Mouse (Mus musculus) embryonic facial prominence, embryonic 10.5 days (tissue): Measurements from ENCODE around the gene Gigyf1. TPM values are rescaled to one million over a fixed set of nuclear protein-coding genes. Genes with fewer than 3 reads are reported as not detected.

Experiments used
- DNase-seq: peaks from one replicate; pipeline ENCODE4 v3.0.0-alpha.2; 2017; ENCODE audit warnings: low spot score
- H3K27ac ChIP-seq: fragments of 300-500 bp; sonication (generic); replicated peaks from 2 replicates; pipeline ENCODE4 v1.5.1; 2016; ENCODE audit warnings: mild to moderate bottlenecking
- H3K27me3 ChIP-seq: fragments of 300-500 bp; sonication (generic); replicated peaks from 2 replicates; pipeline ENCODE4 v1.6.1; 2016; ENCODE audit warnings: low read depth, mild to moderate bottlenecking; ENCODE audit not compliant: poor library complexity, severe bottlenecking
- H3K36me3 ChIP-seq: fragments of 300-500 bp; sonication (generic); replicated peaks from 2 replicates; pipeline ENCODE4 v1.6.1; 2016; ENCODE audit warnings: mild to moderate bottlenecking, moderate library complexity
- H3K4me1 ChIP-seq: fragments of 300-500 bp; sonication (generic); 2 replicates; pipeline ENCODE4 v1.6.1; 2016
- H3K4me3 ChIP-seq: fragments of 300-500 bp; sonication (generic); 2 replicates; pipeline ENCODE4 v1.5.1; 2016; ENCODE audit warnings: mild to moderate bottlenecking, moderate library complexity
- H3K9me3 ChIP-seq: fragments of 300-500 bp; sonication (generic); 2 replicates; pipeline ENCODE4 v1.6.1; 2016; ENCODE audit warnings: mild to moderate bottlenecking
- WGBS: fragments of 180-500 bp; shearing (Covaris S2); methylation state at CpG from one replicate; pipeline ENCODE4 v1.1.7; 2016; 5-methylcytosine and 5-hydroxymethylcytosine counted together
- polyA plus RNA-seq: library from polyadenylated mRNA; unstranded; fragments of >200 nt; fragmentation: Nextera tagmentation; extraction: Ambion mirVana; gene quantifications from 2 replicates; pipeline ENCODE4 v1.2.1, GENCODE M21; 2016

The Gigyf1 gene
- polyA plus RNA-seq, 1 experiment from 2014 or later: 15.3 TPM

GRCm38 (mm10) chr5:137521861-137522260 is 3.5 kb downstream of the Gigyf1 start:
- H3K4me3 ChIP-seq: no peak overlapping the region
- 81% methylated on average over 9 of the region's 9 CpGs for WGBS
- no peak for DNase-seq
- no peak overlapping the region for H3K27ac ChIP-seq
- H3K4me1 ChIP-seq: peaks cover 22% of the 10 kb centered on the region
- no peaks in the 10 kb centered on the region for H3K27me3 ChIP-seq
- H3K9me3 ChIP-seq: no peaks in the 10 kb centered on the region
- H3K36me3 ChIP-seq: peaks cover 99% of the 10 kb centered on the region

- 72% methylated on average over 11 of the region's 11 CpGs for WGBS
- H3K36me3 ChIP-seq: peaks cover 99% of the 10 kb centered on the region
- H3K4me3 ChIP-seq: peak overlapping the region; percentile 23; the same call in 1 of the 2 replicates
- peaks cover 27% of the 10 kb centered on the region for H3K4me1 ChIP-seq
- DNase-seq: no peak
- no peaks in the 10 kb centered on the region for H3K27me3 ChIP-seq
- no peak overlapping the region for H3K27ac ChIP-seq
- H3K9me3 ChIP-seq: no peaks in the 10 kb centered on the region
Measured at GRCm38 (mm10) chr5:137522711-137523110, 4.4 kb downstream of the Gigyf1 start.

- Histone ChIP-seq H3K9me3 (no peaks in the 10 kb centered on the region), H3K27ac (no peak overlapping the region), H3K27me3 (no peaks in the 10 kb centered on the region), H3K4me3 (no peak overlapping the region), H3K4me1 (peaks cover 27% of the 10 kb centered on the region), H3K36me3 (peaks cover 99% of the 10 kb centered on the region)
- WGBS: 84% methylated on average over 25 of the region's 25 CpGs
- DNase-seq: no peak
Measured at GRCm38 (mm10) chr5:137523396-137524250, 5.3 kb downstream of the Gigyf1 start.

GRCm38 (mm10) chr5:137524251-137524515 is 5.8 kb downstream of the Gigyf1 start:
- H3K27ac ChIP-seq: no peak overlapping the region
- peaks cover 99% of the 10 kb centered on the region for H3K36me3 ChIP-seq
- no peaks in the 10 kb centered on the region for H3K27me3 ChIP-seq
- H3K4me1 ChIP-seq: peaks cover 30% of the 10 kb centered on the region
- no peak overlapping the region for H3K4me3 ChIP-seq
- no peaks in the 10 kb centered on the region for H3K9me3 ChIP-seq
- WGBS: 87% methylated on average over 8 of the region's 8 CpGs
- DNase-seq: no peak

- peaks cover 99% of the 10 kb centered on the region for H3K36me3 ChIP-seq
- H3K27ac ChIP-seq: no peak overlapping the region
- 89% methylated on average over 13 of the region's 13 CpGs for WGBS
- peaks cover 35% of the 10 kb centered on the region for H3K4me1 ChIP-seq
- H3K27me3 ChIP-seq: no peaks in the 10 kb centered on the region
- DNase-seq: no peak
- H3K9me3 ChIP-seq: no peaks in the 10 kb centered on the region
- H3K4me3 ChIP-seq: no peak overlapping the region
Measured at GRCm38 (mm10) chr5:137524671-137525070, 6.3 kb downstream of the Gigyf1 start.

- Histone ChIP-seq H3K36me3 (peaks cover 99% of the 10 kb centered on the region), H3K27me3 (no peaks in the 10 kb centered on the region), H3K27ac (peak overlapping the region; percentile 44; the same call in 1 of the 2 replicates), H3K4me1 (peaks cover 44% of the 10 kb centered on the region), H3K9me3 (no peaks in the 10 kb centered on the region), H3K4me3 (no peak overlapping the region)
- DNase-seq: no peak
- WGBS: 82% methylated on average over 16 of the region's 16 CpGs
Measured at GRCm38 (mm10) chr5:137525511-137525910, 7.2 kb downstream of the Gigyf1 start.

- Histone ChIP-seq H3K27ac (0 out of 2 replicates have a peak overlapping the region, but pooled peaks have one; percentile 19), H3K36me3 (peaks cover 92% of the 10 kb centered on the region), H3K27me3 (no peaks in the 10 kb centered on the region), H3K4me1 (peaks cover 52% of the 10 kb centered on the region), H3K9me3 (no peaks in the 10 kb centered on the region), H3K4me3 (peak overlapping the region; percentile 16; the same call in 1 of the 2 replicates)
- 63% methylated on average over 16 of the region's 16 CpGs for WGBS
- DNase-seq: peak; percentile 38
Measured at GRCm38 (mm10) chr5:137526192-137526936, 8.0 kb downstream of the Gigyf1 start.

GRCm38 (mm10) chr5:137527413-137527812 is 9.1 kb downstream of the Gigyf1 start:
- no peak for DNase-seq
- Histone ChIP-seq H3K4me3 (no peak overlapping the region), H3K27ac (no peak overlapping the region), H3K36me3 (peaks cover 82% of the 10 kb centered on the region), H3K4me1 (peaks cover 63% of the 10 kb centered on the region), H3K27me3 (no peaks in the 10 kb centered on the region), H3K9me3 (no peaks in the 10 kb centered on the region)
- WGBS: 69% methylated on average over 1 of the region's 1 CpGs

- H3K4me3 ChIP-seq: peak overlapping the region; percentile 8; the same call in 1 of the 2 replicates
- H3K4me1 ChIP-seq: peaks cover 65% of the 10 kb centered on the region
- no peaks in the 10 kb centered on the region for H3K9me3 ChIP-seq
- 87% methylated on average over 22 of the region's 22 CpGs for WGBS
- DNase-seq: no peak
- no peak overlapping the region for H3K27ac ChIP-seq
- H3K27me3 ChIP-seq: no peaks in the 10 kb centered on the region
- peaks cover 72% of the 10 kb centered on the region for H3K36me3 ChIP-seq
Measured at GRCm38 (mm10) chr5:137528247-137528968, 10.1 kb downstream of the Gigyf1 start.

GRCm38 (mm10) chr5:137529221-137529995 is 11.1 kb downstream of the Gigyf1 start:
- peaks cover 67% of the 10 kb centered on the region for H3K4me1 ChIP-seq
- no peaks in the 10 kb centered on the region for H3K9me3 ChIP-seq
- 76% methylated on average over 15 of the region's 15 CpGs for WGBS
- H3K27ac ChIP-seq: no peak overlapping the region
- peak overlapping the region; percentile 89 for H3K4me3 ChIP-seq
- no peaks in the 10 kb centered on the region for H3K27me3 ChIP-seq
- H3K36me3 ChIP-seq: peaks cover 62% of the 10 kb centered on the region
- no peak for DNase-seq

GRCm38 (mm10) chr5:137530075-137530474 is 11.7 kb downstream of the Gigyf1 start:
- 72% methylated on average over 8 of the region's 8 CpGs for WGBS
- Histone ChIP-seq H3K36me3 (peaks cover 55% of the 10 kb centered on the region), H3K4me1 (peaks cover 62% of the 10 kb centered on the region), H3K9me3 (no peaks in the 10 kb centered on the region), H3K27me3 (no peaks in the 10 kb centered on the region), H3K4me3 (peak overlapping the region; percentile 89), H3K27ac (peak overlapping the region; percentile 98)
- DNase-seq: no peak
